8 mouse cellular contexts compared by ENCODE assay signal in the genomic region with DNA sequence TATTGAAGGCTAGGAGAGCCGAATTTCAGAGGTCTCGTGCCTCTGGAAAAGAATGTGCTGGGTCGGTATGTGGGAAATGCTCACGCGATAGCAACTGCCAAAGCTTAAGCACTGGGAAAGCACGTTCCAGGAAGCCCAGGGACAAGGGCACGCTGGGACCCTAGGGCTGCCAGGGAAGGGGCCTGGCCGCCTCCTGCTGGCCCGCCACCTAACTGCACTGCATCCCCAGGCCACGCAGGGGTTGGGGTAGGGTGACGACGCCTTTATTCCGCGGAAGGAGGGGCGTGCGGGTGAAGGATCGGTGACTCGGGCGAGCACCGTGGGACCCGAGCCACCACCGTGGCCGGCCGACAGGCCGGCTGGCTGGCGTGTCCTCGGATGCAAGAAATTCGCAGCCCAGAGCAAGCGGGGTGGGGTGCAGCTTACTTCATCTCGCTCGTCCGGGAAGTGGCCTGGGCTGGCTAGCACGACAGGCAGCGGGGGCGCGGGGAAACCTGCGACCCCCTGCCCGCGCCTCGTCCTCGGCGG. TPM values are rescaled to one million over a fixed set of nuclear protein-coding genes. Genes with fewer than 3 reads are reported as not detected.
DNase-seq lines count a peak whose midpoint lies in the region; ATAC-seq lines count a peak whose summit lies in the region.

No protein-coding gene starts in this region.

- H3K27me3 ChIP-seq in forebrain, embryonic 13.5 days = 0 out of 2 replicates have a peak, but pooled peaks cover 2% of the 10 kb centered on the region

- H3K27ac ChIP-seq in forebrain, embryonic 13.5 days = peak overlapping the region; percentile 76

- peak overlapping the region; percentile 76 for H3K4me2 ChIP-seq in forebrain, embryonic 13.5 days

- H3K4me1 ChIP-seq in forebrain, embryonic 13.5 days = peaks cover 5% of the 10 kb centered on the region

- H3K4me3 ChIP-seq in forebrain, embryonic 13.5 days = peak overlapping the region; percentile 74

- peak overlapping the region; percentile 80 for H3K9ac ChIP-seq in forebrain, embryonic 13.5 days

- no peaks in the 10 kb centered on the region for H3K9me3 ChIP-seq in forebrain, embryonic 13.5 days (replicated peaks)

- under 1% methylated on average over 42 of the region's 42 CpGs for WGBS in forebrain, embryonic 13.5 days

- DNase-seq in ES-CJ7 (ENCODE audit: low read depth, low spot score) = peak; percentile 88
- DNase-seq in c-Kit-positive CD71-positive TER-119-negative erythroid progenitor cells, embryonic 14.5 days (ENCODE audit: low read depth) = peak; percentile 64
- DNase-seq in heart, postnatal 10 days = peak; percentile 93
- DNase-seq in kidney, postnatal 4 days = peak; percentile 86 to 93
- DNase-seq in lung, postnatal 25 days (ENCODE audit: low spot score) = peak; percentile 85
- peak; percentile 80 for DNase-seq in ovary, postnatal 36 days (ENCODE audit: low spot score)
- DNase-seq in thymus, postnatal 36 days = peak; percentile 87 to 89

- intact Hi-C loops in heart, postnatal 10 days (cut with DNase I) = no loop called here

- peak; percentile 84 for ATAC-seq in forebrain, embryonic 13.5 days

- no peaks in the 10 kb centered on the region for H3K36me3 ChIP-seq in forebrain, embryonic 13.5 days (ENCODE audit: poor library complexity, severe bottlenecking)

RNA-seq across cellular contexts. Expression of a gene that starts 0.4 kb away (rescaled TPM):
- 0.98 and 1.4 TPM in 2 replicates for polyA plus RNA-seq in forebrain, embryonic 13.5 days (2015; fragmentation: Nextera tagmentation; extraction: Ambion mirVana)
- 10 to 100 TPM; 41.9 to 45.6 TPM for total RNA-seq in heart, postnatal 10 days (2021)

RNA-seq across cellular contexts. Expression of a gene that starts 53.5 kb away (rescaled TPM):
- 4.5 and 5.1 TPM in 2 replicates for polyA plus RNA-seq in forebrain, embryonic 13.5 days (2015; fragmentation: Nextera tagmentation; extraction: Ambion mirVana)
- 10 to 100 TPM; 34.3 to 56.2 TPM for total RNA-seq in heart, postnatal 10 days (2021)

Comparison
In these comparisons a context has a peak if more than half of its experiments do, and no peak if none do; other contexts are left out.
1. Peak in every context shown above with its lines: DNase-seq, ATAC-seq, H3K4me3 ChIP-seq and H3K27ac ChIP-seq.